Mouse (Mus musculus) MEL (cell line): ENCODE measurements around the gene Utp11.

Experiments
- CTCF ChIP-seq, 3 experiments: IDR thresholded peaks in 2 of 3; conservative IDR thresholded peaks in 1 of 3; 2 replicates each; pipeline ENCODE4 v1.5.1; 2011 to 2012; ENCODE audit warnings: low read length in 3 of 3, low read depth in 2 of 3, mild to moderate bottlenecking in 2 of 3, improper control_type of control experiment in 1 of 3, inconsistent platforms in 1 of 3, mixed read lengths in 1 of 3, moderate library complexity in 1 of 3; ENCODE audit not compliant: control insufficient read depth in 1 of 3, insufficient read depth in 1 of 3, poor library complexity in 1 of 3, severe bottlenecking in 1 of 3
- EP300 ChIP-seq, 2 experiments: IDR thresholded peaks; 2 replicates each; pipeline ENCODE4 v1.6.1; 2011; ENCODE audit warnings: improper control_type of control experiment in 2 of 2, low read length in 2 of 2, low read depth in 1 of 2, mild to moderate bottlenecking in 1 of 2
- NELFE ChIP-seq: IDR thresholded peaks from 2 replicates; pipeline ENCODE4 v1.6.1; 2011; ENCODE audit warnings: low read depth, low read length, improper control_type of control experiment
- POLR2A ChIP-seq, 2 experiments: IDR thresholded peaks; 2 replicates each; pipeline ENCODE4 v1.6.1; 2011 to 2012; ENCODE audit warnings: low read length in 2 of 2, mild to moderate bottlenecking in 2 of 2, control low read depth in 1 of 2, improper control_type of control experiment in 1 of 2, low read depth in 1 of 2, moderate library complexity in 1 of 2; ENCODE audit not compliant: control insufficient read depth in 1 of 2, insufficient read depth in 1 of 2, poor library complexity in 1 of 2
- POLR2AphosphoS2 ChIP-seq: IDR thresholded peaks from 2 replicates; pipeline ENCODE4 v1.6.1; 2011; ENCODE audit warnings: low read length, improper control_type of control experiment
- RCOR1 ChIP-seq: IDR thresholded peaks from 2 replicates; pipeline ENCODE4 v1.6.1; 2012; ENCODE audit warnings: low read depth, mild to moderate bottlenecking, inconsistent platforms, low read length, improper control_type of control experiment
- USF1 ChIP-seq: IDR thresholded peaks from 2 replicates; pipeline ENCODE4 v1.6.1; 2014; ENCODE audit warnings: low read depth, mild to moderate bottlenecking, inconsistent platforms, low read length, improper control_type of control experiment, moderate library complexity

DNA sequence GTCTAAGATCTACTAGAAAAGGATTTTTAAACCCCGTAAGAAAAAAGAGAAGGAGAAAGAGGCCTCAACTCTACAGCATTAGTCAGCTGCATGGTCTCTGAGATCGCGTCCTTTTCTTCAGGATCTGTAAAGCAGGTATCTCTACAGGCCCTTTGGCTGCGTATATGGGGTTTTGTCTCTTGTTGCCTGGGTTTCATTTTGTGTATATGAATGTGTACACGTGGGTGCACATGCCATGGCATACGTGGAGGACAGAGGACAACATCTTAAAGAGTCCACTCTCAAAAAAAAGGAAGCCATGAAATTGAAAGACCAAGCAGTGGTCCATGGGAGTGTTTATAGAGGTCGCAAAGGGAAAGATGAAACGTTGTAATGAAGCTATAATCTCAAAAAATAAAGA is 1.9 kb downstream of the Utp11 start:
- TF ChIP-seq RCOR1: no peak
- no peak for TF ChIP-seq POLR2A (IDR thresholded peaks at IDR 0.05; ENCODE audit: control insufficient read depth in 1 of 2, insufficient read depth in 1 of 2, low read depth in 1 of 2, low read length in 2 of 2, poor library complexity in 1 of 2)
- no peak for TF ChIP-seq CTCF (IDR thresholded peaks at IDR 0.05 in 2 of 3, conservative IDR thresholded peaks at IDR 0.05 in 1 of 3; ENCODE audit: control insufficient read depth in 1 of 3, insufficient read depth in 1 of 3, low read depth in 2 of 3, low read length in 3 of 3, poor library complexity in 1 of 3, severe bottlenecking in 1 of 3)
- no peak for TF ChIP-seq USF1
- no peak for TF ChIP-seq POLR2AphosphoS2
- no peak for TF ChIP-seq NELFE
- TF ChIP-seq EP300 (IDR thresholded peaks at IDR 0.05; ENCODE audit: low read depth in 1 of 2, low read length in 2 of 2): 0 out of 4 replicates have a peak, but pooled peaks of 1 of the 2 experiments have one; percentile 3
